Mouse (Mus musculus): Measurements from ENCODE around the gene Stxbp1. TPM values are rescaled to one million over a fixed set of nuclear protein-coding genes. Genes with fewer than 3 reads are reported as not detected.

Gene Stxbp1
- polyA plus RNA-seq, 1 experiment from 2014 or later, result 127 TPM

DNA sequence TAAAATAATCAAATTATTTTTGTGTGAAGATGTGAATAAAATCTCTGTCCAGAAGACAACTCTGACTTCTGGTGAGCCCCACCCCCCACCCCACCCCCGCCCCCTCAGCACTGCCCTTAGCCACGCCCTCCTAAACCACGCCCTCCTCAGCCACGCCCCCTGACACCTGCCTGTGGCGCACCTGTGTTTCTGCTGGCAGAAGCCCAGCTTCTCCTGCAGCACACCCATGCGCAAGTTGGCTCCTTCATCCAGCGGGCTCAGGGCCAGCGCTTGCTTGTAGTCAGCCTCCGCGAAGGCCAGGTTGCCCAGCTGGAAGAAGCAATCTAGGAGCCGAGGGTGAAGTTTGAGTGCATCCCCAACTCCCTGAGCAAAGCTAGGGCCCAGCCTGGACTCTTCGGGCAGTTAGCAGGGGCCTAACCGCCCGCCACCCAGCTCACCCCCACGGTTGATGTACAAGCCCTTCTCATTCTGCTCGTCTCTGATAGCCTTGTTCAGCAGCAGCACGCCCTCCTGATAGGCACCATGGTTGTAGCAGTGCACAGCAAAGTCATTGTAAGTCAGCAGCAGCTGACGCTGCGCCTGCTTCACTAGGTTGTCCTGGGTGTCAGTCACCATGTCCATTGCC, 78.3 kb downstream of the Stxbp1 start:
- no peaks in the 10 kb centered on the region for H3K9me3 ChIP-seq (replicated peaks; ENCODE audit: control insufficient read depth, low read length)
- no peaks in the 10 kb centered on the region for H3K36me3 ChIP-seq (ENCODE audit: control insufficient read depth, insufficient read depth, low read length)
- H3K27ac ChIP-seq (ENCODE audit: low read depth, low read length), result no peak overlapping the region
- no peaks in the 10 kb centered on the region for H3K27me3 ChIP-seq (replicated peaks; ENCODE audit: control insufficient read depth, insufficient read depth, low read length)
- no peak overlapping the region for H3K4me2 ChIP-seq (ENCODE audit: low read length)
- ATAC-seq (no peak), DNase-seq (ENCODE audit: low spot score) (no peak)
- 57% methylated on average over 19 of the region's 19 CpGs for WGBS
- H3K4me3 ChIP-seq (ENCODE audit: low read depth, low read length), result no peak overlapping the region
- no peaks in the 10 kb centered on the region for H3K4me1 ChIP-seq (ENCODE audit: control insufficient read depth, insufficient read depth, low read length)
- H3K9ac ChIP-seq (ENCODE audit: low read length), result no peak overlapping the region

DNA sequence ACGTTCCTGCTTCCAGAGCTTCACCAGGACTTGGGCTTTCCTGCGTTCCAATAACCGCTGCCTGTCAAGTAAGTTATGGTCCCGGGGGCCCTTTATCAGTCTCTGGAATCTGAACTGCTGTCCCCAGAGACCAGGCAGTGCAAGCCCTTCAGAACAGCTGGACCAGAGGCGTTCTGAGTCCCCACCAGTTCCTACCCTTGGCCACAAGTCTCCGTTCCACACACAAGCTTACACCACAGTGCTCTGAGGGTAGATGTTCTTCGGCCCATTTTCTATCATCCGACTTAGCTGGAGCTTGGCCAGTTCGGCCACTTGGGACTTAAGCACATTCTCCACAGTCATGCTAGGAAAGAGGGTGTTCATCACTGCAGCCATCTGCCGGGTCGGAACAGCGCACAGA, 79.8 kb downstream of the Stxbp1 start:
- Histone ChIP-seq H3K27ac (ENCODE audit: low read depth, low read length) (no peak overlapping the region), H3K4me1 (ENCODE audit: control insufficient read depth, insufficient read depth, low read length) (no peaks in the 10 kb centered on the region), H3K4me2 (ENCODE audit: low read length) (no peak overlapping the region), H3K9ac (ENCODE audit: low read length) (no peak overlapping the region), H3K9me3 (replicated peaks; ENCODE audit: control insufficient read depth, low read length) (no peaks in the 10 kb centered on the region), H3K36me3 (ENCODE audit: control insufficient read depth, insufficient read depth, low read length) (peaks cover 10% of the 10 kb centered on the region), H3K4me3 (ENCODE audit: low read depth, low read length) (no peak overlapping the region), H3K27me3 (replicated peaks; ENCODE audit: control insufficient read depth, insufficient read depth, low read length) (no peaks in the 10 kb centered on the region)
- no peak for DNase-seq (ENCODE audit: low spot score)
- 88% methylated on average over 12 of the region's 12 CpGs for WGBS
- ATAC-seq, result no peak

DNA sequence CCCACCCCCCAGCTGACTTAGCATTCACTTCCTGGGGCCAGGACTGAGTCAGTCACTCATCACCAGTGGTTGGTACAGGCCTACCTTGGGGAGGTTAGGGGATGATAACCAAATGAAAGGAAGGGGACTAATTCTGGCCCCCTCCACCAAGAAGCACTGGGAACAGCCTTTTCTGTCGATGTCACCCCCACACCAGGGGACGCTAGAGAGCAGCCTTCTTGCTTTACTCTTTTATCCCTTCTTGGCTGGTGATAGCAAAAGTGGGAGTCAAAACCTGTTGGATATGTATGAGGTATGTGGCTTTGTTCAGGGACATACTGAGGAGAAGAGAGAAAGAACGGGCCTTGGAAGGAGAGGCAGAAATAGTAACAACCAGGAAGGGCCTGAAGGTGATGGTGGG, 83.7 kb downstream of the Stxbp1 start:
- 80% methylated on average over 3 of the region's 3 CpGs for WGBS
- H3K4me2 ChIP-seq (ENCODE audit: low read length), result no peak overlapping the region
- peaks cover 33% of the 10 kb centered on the region for H3K36me3 ChIP-seq (ENCODE audit: control insufficient read depth, insufficient read depth, low read length)
- 0 out of 2 replicates have a peak, but pooled peaks cover 4% of the 10 kb centered on the region for H3K4me1 ChIP-seq (ENCODE audit: control insufficient read depth, insufficient read depth, low read length)
- no peak overlapping the region for H3K9ac ChIP-seq (ENCODE audit: low read length)
- H3K27me3 ChIP-seq (replicated peaks; ENCODE audit: control insufficient read depth, insufficient read depth, low read length), result no peaks in the 10 kb centered on the region
- no peak overlapping the region for H3K4me3 ChIP-seq (ENCODE audit: low read depth, low read length)
- no peak overlapping the region for H3K27ac ChIP-seq (ENCODE audit: low read depth, low read length)
- DNase-seq (ENCODE audit: low spot score) (no peak), ATAC-seq (no peak)
- no peaks in the 10 kb centered on the region for H3K9me3 ChIP-seq (replicated peaks; ENCODE audit: control insufficient read depth, low read length)

DNA sequence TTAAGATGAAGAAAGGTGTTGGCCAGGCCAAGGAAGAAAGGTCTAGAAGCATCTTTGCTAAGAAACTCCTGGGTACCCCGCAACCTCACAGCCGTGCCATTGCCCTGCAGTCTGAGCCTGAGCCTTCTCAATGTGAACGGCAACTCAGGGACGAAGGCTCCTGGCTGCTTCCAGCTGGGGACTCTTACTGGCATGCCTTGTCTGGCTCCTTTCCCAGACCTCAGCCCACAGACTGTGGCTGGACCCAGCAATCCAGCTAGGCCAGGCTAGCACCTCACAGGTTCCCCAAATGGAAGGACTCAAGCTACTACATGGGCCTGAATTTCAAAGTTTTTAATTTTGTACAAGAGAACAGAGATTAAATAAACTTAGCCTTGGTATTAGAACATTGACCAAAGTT, 85.2 kb downstream of the Stxbp1 start:
- no peak for ATAC-seq
- no peak overlapping the region for H3K9ac ChIP-seq (ENCODE audit: low read length)
- H3K27me3 ChIP-seq (replicated peaks; ENCODE audit: control insufficient read depth, insufficient read depth, low read length), result no peaks in the 10 kb centered on the region
- no peak overlapping the region for H3K27ac ChIP-seq (ENCODE audit: low read depth, low read length)
- H3K9me3 ChIP-seq (replicated peaks; ENCODE audit: control insufficient read depth, low read length), result no peaks in the 10 kb centered on the region
- H3K4me1 ChIP-seq (ENCODE audit: control insufficient read depth, insufficient read depth, low read length), result 0 out of 2 replicates have a peak, but pooled peaks cover 5% of the 10 kb centered on the region
- no peak overlapping the region for H3K4me2 ChIP-seq (ENCODE audit: low read length)
- DNase-seq (ENCODE audit: low spot score), result no peak
- H3K4me3 ChIP-seq (ENCODE audit: low read depth, low read length), result no peak overlapping the region
- WGBS, result 88% methylated on average over 4 of the region's 4 CpGs
- peaks cover 33% of the 10 kb centered on the region for H3K36me3 ChIP-seq (ENCODE audit: control insufficient read depth, insufficient read depth, low read length)

DNA sequence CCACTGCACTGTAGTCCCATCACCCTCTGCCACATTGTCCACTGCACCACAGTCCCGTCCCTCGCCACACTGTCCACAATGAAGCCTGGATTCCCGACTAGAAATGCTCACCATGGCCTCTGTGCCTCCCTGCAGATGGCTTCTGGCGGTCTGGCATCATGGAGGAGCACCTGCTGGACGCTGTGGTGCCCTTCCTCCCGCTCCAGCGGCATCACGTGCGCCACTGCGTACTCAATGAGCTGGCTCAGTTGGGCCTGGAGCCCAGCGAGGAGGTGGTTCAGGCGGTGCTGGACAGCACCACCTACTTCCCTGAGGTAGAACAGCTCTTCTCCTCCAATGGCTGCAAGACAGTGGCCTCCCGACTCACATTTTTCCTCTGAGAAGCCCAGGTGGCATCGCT, 85.7 kb downstream of the Stxbp1 start:
- DNase-seq (ENCODE audit: low spot score) (no peak), ATAC-seq (no peak)

DNA sequence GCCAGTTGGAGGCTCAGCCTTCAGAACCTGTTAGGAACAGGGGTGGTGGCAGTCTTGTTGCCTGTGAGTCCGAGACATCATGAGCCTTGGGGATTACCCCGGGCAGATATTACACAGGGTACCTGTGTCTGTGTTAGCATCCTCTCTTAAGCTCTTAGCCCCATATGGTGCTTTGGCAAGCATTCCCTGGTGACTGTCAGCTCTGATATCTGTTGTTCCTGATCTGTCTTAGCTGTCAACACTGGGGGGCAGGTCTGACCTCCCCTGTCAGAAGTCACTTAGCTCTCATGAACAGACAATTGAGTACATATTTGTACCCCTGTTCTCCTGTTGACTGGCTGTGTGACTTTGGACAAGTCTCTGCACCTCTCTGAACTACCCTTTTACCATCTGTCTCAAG, 88.0 kb downstream of the Stxbp1 start:
- Histone ChIP-seq H3K4me1 (ENCODE audit: control insufficient read depth, insufficient read depth, low read length) (0 out of 2 replicates have a peak, but pooled peaks cover 5% of the 10 kb centered on the region), H3K4me3 (ENCODE audit: low read depth, low read length) (no peak overlapping the region), H3K4me2 (ENCODE audit: low read length) (no peak overlapping the region), H3K27ac (ENCODE audit: low read depth, low read length) (0 out of 2 replicates have a peak overlapping the region, but pooled peaks have one; percentile 0), H3K9me3 (replicated peaks; ENCODE audit: control insufficient read depth, low read length) (no peaks in the 10 kb centered on the region), H3K9ac (ENCODE audit: low read length) (peak overlapping the region; percentile 7; the same call in 1 of the 2 replicates), H3K36me3 (ENCODE audit: control insufficient read depth, insufficient read depth, low read length) (peaks cover 45% of the 10 kb centered on the region), H3K27me3 (replicated peaks; ENCODE audit: control insufficient read depth, insufficient read depth, low read length) (no peaks in the 10 kb centered on the region)
- no peak for ATAC-seq
- no peak for DNase-seq (ENCODE audit: low spot score)
- WGBS, result 83% methylated on average over 2 of the region's 2 CpGs

More for the DNA sequence above, 85.7 kb downstream of the Stxbp1 start:
- no peak overlapping the region for H3K4me2 ChIP-seq (ENCODE audit: low read length)
- H3K27me3 ChIP-seq (replicated peaks; ENCODE audit: control insufficient read depth, insufficient read depth, low read length), result no peaks in the 10 kb centered on the region
- H3K4me3 ChIP-seq (ENCODE audit: low read depth, low read length), result no peak overlapping the region
- peaks cover 33% of the 10 kb centered on the region for H3K36me3 ChIP-seq (ENCODE audit: control insufficient read depth, insufficient read depth, low read length)
- H3K9ac ChIP-seq (ENCODE audit: low read length), result no peak overlapping the region
- H3K27ac ChIP-seq (ENCODE audit: low read depth, low read length), result no peak overlapping the region
- WGBS, result 91% methylated on average over 14 of the region's 14 CpGs
- no peaks in the 10 kb centered on the region for H3K9me3 ChIP-seq (replicated peaks; ENCODE audit: control insufficient read depth, low read length)
- 0 out of 2 replicates have a peak, but pooled peaks cover 5% of the 10 kb centered on the region for H3K4me1 ChIP-seq (ENCODE audit: control insufficient read depth, insufficient read depth, low read length)

DNA sequence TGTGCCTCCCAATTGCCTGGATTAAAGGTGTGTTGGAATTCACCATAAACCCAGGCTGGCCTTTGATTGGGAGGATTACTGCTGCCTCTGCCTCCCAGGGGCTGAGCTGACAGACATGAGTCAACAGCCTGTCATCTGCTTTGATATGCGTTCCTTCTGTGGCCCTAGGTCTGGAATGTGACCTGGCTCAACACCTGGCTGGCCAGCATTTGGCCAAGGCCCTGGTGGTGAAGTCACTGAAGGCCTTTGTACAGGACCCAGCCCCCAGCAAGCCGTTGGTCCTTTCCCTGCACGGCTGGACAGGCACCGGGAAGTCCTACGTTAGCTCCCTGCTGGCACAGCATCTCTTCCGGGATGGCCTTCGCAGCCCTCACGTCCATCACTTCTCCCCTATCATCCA, 88.5 kb downstream of the Stxbp1 start:
- Histone ChIP-seq H3K4me1 (ENCODE audit: control insufficient read depth, insufficient read depth, low read length) (0 out of 2 replicates have a peak, but pooled peaks cover 5% of the 10 kb centered on the region), H3K27me3 (replicated peaks; ENCODE audit: control insufficient read depth, insufficient read depth, low read length) (no peaks in the 10 kb centered on the region), H3K4me2 (ENCODE audit: low read length) (0 out of 2 replicates have a peak overlapping the region, but pooled peaks have one; percentile 7), H3K9ac (ENCODE audit: low read length) (peak overlapping the region; percentile 7; the same call in 1 of the 2 replicates), H3K9me3 (replicated peaks; ENCODE audit: control insufficient read depth, low read length) (no peaks in the 10 kb centered on the region), H3K4me3 (ENCODE audit: low read depth, low read length) (no peak overlapping the region), H3K27ac (ENCODE audit: low read depth, low read length) (0 out of 2 replicates have a peak overlapping the region, but pooled peaks have one; percentile 0), H3K36me3 (ENCODE audit: control insufficient read depth, insufficient read depth, low read length) (peaks cover 48% of the 10 kb centered on the region)
- 85% methylated on average over 8 of the region's 8 CpGs for WGBS
- no peak for ATAC-seq
- DNase-seq (ENCODE audit: low spot score), result no peak

DNA sequence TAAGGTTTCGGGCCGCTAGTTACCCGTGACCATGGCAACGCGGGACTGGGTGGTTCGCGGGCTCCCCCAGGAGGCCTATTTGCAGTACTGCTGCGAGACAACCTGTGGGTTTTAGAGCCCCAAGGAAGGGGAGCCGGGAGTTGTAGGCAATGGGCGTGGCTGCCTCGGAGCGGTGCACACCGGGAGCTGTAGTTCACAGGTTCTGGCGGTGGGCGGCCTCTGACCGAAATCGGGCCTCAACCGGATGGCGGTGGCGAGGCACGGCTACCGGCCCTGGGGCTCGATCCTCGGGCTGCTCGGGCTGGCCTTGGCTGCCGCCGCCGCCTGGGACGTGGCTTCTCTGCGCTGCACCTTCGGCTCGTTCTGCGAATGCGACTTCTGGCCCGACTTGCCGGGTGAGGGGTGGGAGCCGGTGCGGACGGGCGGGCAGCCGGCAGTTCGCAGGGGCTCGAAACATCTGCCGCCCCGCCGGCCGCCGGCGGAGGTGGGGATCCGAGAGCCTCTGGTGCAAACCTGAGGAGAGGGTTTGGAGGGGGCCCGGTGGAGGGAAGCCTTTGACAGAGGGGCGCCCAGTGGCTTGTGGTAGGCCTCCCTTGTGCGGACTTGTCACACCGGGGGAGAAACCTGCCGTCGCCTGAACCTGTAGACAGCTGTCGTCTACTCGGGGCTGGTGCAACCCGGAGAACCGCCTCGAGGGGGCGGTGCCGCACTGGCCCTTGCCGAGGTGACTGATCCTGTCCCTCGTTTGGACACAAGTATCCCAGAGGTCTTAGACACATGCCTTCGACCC, 89.8 kb downstream of the Stxbp1 start, which contains the start of gene Tor2a:
TSS of gene Tor2a (plus strand) at position 179 of the 790 bp plus-strand sequence.
- H3K36me3 ChIP-seq (ENCODE audit: control insufficient read depth, insufficient read depth, low read length), result peaks cover 50% of the 10 kb centered on the region
- peak; percentile 99 for DNase-seq (ENCODE audit: low spot score)

More for the DNA sequence above, 89.8 kb downstream of the Stxbp1 start, which contains the start of gene Tor2a:
- Histone ChIP-seq H3K4me3 (ENCODE audit: low read depth, low read length) (peak within 1 kb of the TSS; percentile 76), H3K9ac (ENCODE audit: low read length) (peak within 1 kb of the TSS; percentile 90), H3K27ac (ENCODE audit: low read depth, low read length) (peak within 1 kb of the TSS; percentile 89), H3K9me3 (replicated peaks; ENCODE audit: control insufficient read depth, low read length) (no peaks in the 10 kb centered on the region), H3K4me2 (ENCODE audit: low read length) (peak within 1 kb of the TSS; percentile 56), H3K27me3 (replicated peaks; ENCODE audit: control insufficient read depth, insufficient read depth, low read length) (no peaks in the 10 kb centered on the region), H3K4me1 (ENCODE audit: control insufficient read depth, insufficient read depth, low read length) (0 out of 2 replicates have a peak, but pooled peaks cover 5% of the 10 kb centered on the region)
- peak; percentile 96 for ATAC-seq
- WGBS, result under 1% methylated on average over 60 of the region's 66 CpGs
